Mouse (Mus musculus) macrophage (primary cell): ENCODE measurements around the gene Igf1r. TPM values are rescaled to one million over a fixed set of nuclear protein-coding genes. Genes with fewer than 3 reads are reported as not detected.

ENCODE experiments used
- H3K27ac ChIP-seq: fragments of 350-480 bp; formaldehyde crosslinking; 2 replicates; pipeline ENCODE4 v1.9.0; 2021
- H3K36me3 ChIP-seq: fragments of 350-480 bp; formaldehyde crosslinking; 2 replicates; pipeline ENCODE4 v1.9.0; 2021; ENCODE audit errors: inconsistent target
- H3K4me3 ChIP-seq: fragments of 350-480 bp; formaldehyde crosslinking; 2 replicates; pipeline ENCODE4 v1.9.0; 2021; ENCODE audit errors: inconsistent target
- H3K79me2 ChIP-seq: fragments of 350-480 bp; formaldehyde crosslinking; 2 replicates; pipeline ENCODE4 v1.9.0; 2021; ENCODE audit errors: inconsistent target
- WGBS: methylation state at CpG from one replicate; pipeline ENCODE4 v1.1.7; 2026; ENCODE audit warnings: inconsistent platforms; ENCODE audit not compliant: missing documents; 5-methylcytosine and 5-hydroxymethylcytosine counted together
- polyA plus RNA-seq: library from polyadenylated mRNA; stranded (reverse); fragments of 250-400 nt; gene quantifications from 3 replicates; pipeline ENCODE4 v1.2.4, GENCODE M21; 2018; ENCODE audit warnings: inconsistent platforms

The Igf1r gene
- polyA plus RNA-seq, 1 experiment from 2014 or later = 3.2 TPM

DNA sequence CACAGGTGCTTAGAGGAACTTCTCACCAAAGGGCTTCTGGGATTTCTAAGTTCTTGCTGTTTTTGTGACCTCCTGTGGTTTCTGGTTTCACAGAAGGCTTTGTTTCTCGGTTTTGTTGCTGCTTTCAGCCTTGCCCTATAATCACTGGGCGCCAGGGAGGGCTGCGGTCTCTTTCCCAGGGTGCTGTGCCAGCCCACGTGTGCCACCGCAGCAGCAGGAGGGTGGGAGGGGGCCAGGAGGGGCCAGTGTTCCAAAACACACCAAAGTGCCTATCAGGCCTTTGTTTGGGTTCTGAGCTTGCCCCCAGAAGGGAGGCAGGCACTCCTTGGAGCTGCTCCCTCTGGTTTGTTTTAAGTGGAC lies 110.2 kb downstream of the Igf1r start:
- WGBS = 36% methylated on average over 5 of the region's 5 CpGs
- Histone ChIP-seq H3K79me2 (no peaks in the 10 kb centered on the region), H3K4me3 (no peak overlapping the region)

DNA sequence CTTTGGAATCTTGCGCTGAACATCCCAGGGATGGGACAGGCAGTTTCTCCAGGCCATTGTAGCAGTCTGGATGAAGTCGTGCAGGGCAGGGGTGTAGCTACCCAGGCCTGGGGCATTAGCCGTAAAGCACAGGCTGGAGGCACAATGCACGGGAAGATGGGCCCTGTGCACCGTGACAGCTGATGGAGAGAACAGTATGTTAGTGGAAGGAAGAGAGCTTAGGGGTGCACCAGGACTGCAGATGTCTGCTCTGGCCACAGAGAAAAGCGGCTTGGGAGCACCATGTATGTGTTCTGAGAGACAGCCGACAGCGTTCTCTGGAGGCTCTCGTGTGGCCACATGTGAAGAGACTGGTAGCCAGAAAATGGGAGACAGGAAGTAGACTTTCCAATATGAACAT lies 111.1 kb downstream of the Igf1r start:
- H3K79me2 ChIP-seq = no peaks in the 10 kb centered on the region
- H3K27ac ChIP-seq = no peak overlapping the region
- H3K4me3 ChIP-seq = no peak overlapping the region
- no peaks in the 10 kb centered on the region for H3K36me3 ChIP-seq
- WGBS = 94% methylated on average over 9 of the region's 9 CpGs

More for the DNA sequence above, 110.2 kb downstream of the Igf1r start:
- no peak overlapping the region for H3K27ac ChIP-seq
- no peaks in the 10 kb centered on the region for H3K36me3 ChIP-seq

- 93% methylated on average over 8 of the region's 8 CpGs for WGBS
These were observed 111.5 kb downstream of the Igf1r start for GRCm38 (mm10) chr7:68064120-68064519.

DNA sequence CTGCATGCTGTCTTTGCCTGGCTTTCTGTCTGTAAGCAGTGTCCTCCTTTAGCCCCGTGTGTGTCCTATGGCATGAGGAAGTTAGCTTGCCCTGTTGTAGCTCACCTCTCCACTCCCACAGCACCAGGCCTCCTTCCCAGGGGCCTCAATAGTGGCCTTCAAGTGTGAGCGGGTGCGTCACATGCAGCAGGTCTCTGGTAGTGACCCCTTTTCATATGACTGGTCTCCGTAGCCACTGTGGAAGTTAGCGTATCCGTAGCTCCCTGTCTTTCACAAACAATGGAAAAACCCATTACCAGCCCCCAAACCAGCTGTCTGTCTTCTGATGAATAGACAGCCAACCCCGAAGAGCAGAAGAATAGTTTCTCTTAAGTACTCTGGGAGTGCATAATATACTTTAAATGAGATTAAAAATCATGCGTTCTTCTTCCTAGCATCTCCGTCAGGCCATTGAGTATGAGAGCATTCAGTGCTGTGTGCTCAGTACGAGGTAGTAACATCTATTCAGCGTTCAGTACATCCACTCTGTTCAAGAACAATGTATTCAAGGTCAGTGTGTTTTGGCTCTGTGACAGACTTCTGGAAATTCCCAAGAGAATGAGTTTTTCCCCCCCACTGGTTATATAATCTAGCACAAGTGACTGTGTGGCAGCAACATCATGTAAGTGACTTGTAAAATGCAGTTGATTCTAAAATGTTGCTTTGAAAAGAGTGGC lies 112.2 kb downstream of the Igf1r start:
- Histone ChIP-seq H3K4me3 (no peak overlapping the region), H3K36me3 (no peaks in the 10 kb centered on the region), H3K79me2 (no peaks in the 10 kb centered on the region), H3K27ac (no peak overlapping the region)
- WGBS = 83% methylated on average over 11 of the region's 11 CpGs

More at GRCm38 (mm10) chr7:68064120-68064519, 111.5 kb downstream of the Igf1r start:
- H3K4me3 ChIP-seq = no peak overlapping the region
- no peak overlapping the region for H3K27ac ChIP-seq
- H3K79me2 ChIP-seq = no peaks in the 10 kb centered on the region
- H3K36me3 ChIP-seq = no peaks in the 10 kb centered on the region

- Histone ChIP-seq H3K27ac (no peak overlapping the region), H3K79me2 (no peaks in the 10 kb centered on the region), H3K36me3 (no peaks in the 10 kb centered on the region), H3K4me3 (no peak overlapping the region)
- WGBS = 84% methylated on average over 6 of the region's 6 CpGs
These were observed 113.3 kb downstream of the Igf1r start for GRCm38 (mm10) chr7:68065904-68066303.

- Histone ChIP-seq H3K79me2 (no peaks in the 10 kb centered on the region), H3K4me3 (no peak overlapping the region), H3K27ac (no peak overlapping the region), H3K36me3 (no peaks in the 10 kb centered on the region)
- 98% methylated on average over 4 of the region's 4 CpGs for WGBS
These were observed 114.7 kb downstream of the Igf1r start for GRCm38 (mm10) chr7:68067321-68067720.

DNA sequence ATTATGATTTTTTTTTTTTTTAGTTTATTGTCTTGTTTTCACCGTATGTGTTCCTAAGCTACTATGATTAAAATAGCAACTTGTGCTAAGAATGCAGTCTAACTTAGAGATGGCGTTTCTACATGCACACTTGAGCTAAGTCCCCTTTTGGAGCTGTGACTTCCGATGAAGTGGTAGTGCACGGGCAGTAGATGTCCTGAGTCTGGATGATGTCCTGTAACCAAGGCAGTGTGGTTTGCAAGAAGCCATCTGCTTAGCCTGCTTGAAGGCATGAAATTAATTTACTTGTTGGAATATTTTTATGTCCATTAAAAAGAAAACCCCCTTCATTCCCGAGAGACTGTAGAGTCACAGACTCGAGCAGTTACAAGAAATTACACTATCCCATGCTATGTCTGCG lies 116.7 kb downstream of the Igf1r start:
- H3K4me3 ChIP-seq = no peak overlapping the region
- 96% methylated on average over 7 of the region's 7 CpGs for WGBS
- no peak overlapping the region for H3K27ac ChIP-seq
- no peaks in the 10 kb centered on the region for H3K79me2 ChIP-seq
- no peaks in the 10 kb centered on the region for H3K36me3 ChIP-seq

DNA sequence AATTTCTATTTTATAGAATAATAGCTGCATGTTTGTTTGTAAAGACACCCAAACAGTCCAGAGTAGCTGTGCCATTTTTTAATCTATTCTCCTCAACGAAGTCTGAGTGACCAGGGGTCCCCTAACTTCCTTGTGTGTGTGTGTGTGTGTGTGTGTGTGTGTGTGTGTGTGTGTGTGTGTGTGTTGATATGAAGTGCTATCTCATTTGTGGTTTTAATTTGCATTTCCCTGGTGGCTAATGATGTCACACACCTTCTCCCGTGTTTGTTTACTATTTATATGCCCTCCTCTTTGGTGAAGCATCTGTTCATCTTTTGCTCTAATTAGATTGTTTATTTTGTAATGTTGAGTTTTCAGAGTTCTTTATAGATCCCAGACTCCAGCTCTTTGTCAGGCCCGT lies 117.4 kb downstream of the Igf1r start:
- no peaks in the 10 kb centered on the region for H3K79me2 ChIP-seq
- H3K4me3 ChIP-seq = no peak overlapping the region; the same call in 1 of the 2 replicates
- H3K36me3 ChIP-seq = no peaks in the 10 kb centered on the region
- H3K27ac ChIP-seq = no peak overlapping the region
- 21% methylated on average over 3 of the region's 3 CpGs for WGBS

DNA sequence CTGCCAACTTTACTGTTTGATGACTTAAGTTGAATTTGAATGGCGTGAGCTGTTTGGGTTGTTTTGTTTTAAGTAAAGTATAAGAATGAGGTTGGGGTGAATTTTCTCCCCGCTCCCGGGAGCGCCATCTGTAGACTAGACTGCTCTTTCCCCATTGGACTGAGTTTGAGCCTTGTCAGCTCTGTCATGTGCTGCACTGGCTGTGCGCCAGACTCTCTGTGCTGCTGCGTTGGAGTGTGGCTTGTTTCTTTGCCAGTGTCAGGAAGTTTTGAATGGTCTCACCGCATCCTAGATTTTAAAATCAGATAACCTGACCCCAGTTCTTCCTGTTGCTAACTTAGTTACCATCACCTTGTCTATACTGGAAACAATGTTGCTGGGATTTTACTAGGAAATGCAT lies 118.0 kb downstream of the Igf1r start:
- Histone ChIP-seq H3K4me3 (no peak overlapping the region; the same call in 1 of the 2 replicates), H3K36me3 (no peaks in the 10 kb centered on the region), H3K27ac (no peak overlapping the region), H3K79me2 (no peaks in the 10 kb centered on the region)
- 11% methylated on average over 7 of the region's 7 CpGs for WGBS

GRCm38 (mm10) chr7:68071050-68071449 lies 118.4 kb downstream of the Igf1r start:
- Histone ChIP-seq H3K79me2 (no peaks in the 10 kb centered on the region), H3K4me3 (no peak overlapping the region), H3K27ac (no peak overlapping the region), H3K36me3 (no peaks in the 10 kb centered on the region)
- 90% methylated on average over 3 of the region's 3 CpGs for WGBS

- 92% methylated on average over 11 of the region's 11 CpGs for WGBS
- Histone ChIP-seq H3K79me2 (no peaks in the 10 kb centered on the region), H3K4me3 (no peak overlapping the region)
These were observed 119.1 kb downstream of the Igf1r start for GRCm38 (mm10) chr7:68071749-68072148.

DNA sequence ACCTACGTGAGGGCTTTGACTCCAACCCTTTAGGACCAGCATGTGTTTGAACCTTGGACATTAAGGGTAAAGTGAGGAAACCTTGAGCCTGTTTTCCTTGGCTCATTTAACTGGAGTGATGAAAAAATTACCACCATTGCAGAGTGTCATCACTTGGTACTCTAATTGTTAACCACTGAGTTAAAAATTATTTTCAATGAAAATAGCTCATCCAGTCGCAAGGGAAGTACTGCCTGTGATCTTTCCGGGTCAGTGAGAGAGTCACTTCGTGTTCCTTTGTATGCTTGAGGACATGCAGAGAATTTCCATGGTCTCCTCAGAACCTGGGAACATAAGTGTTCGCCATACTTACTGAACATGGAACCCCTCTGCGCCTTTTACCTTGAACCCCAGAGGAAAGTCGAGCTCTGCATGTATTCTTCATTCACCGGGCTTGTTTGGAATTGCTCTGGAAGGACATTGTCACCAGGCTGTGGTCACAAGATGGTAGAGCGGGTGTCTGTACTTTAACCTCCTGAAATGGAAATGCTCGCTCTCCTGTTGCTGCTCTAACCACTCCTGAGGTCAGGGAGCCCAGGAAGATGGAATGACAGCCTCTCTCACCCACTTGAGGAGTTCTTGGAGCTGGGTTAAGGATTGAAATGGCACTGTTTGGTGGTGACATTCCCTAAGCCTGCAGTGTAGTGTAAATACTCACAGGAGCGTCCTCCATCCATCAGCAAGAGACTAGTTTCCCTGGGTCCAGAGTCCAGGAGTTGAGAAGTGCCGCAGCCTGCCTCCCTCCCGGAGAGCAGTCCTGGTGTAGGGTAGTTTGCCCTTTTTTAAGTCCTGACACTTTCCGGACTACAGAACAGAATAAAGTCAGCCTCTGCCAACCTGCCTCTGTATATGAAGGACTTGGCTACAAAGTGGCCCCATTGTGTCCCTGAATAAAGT lies 120.2 kb downstream of the Igf1r start:
- Histone ChIP-seq H3K27ac (no peak overlapping the region), H3K79me2 (no peaks in the 10 kb centered on the region), H3K36me3 (no peaks in the 10 kb centered on the region), H3K4me3 (no peak overlapping the region)
- WGBS = 92% methylated on average over 13 of the region's 14 CpGs

More at GRCm38 (mm10) chr7:68071749-68072148, 119.1 kb downstream of the Igf1r start:
- Histone ChIP-seq H3K27ac (no peak overlapping the region), H3K36me3 (no peaks in the 10 kb centered on the region)

- no peak overlapping the region for H3K4me3 ChIP-seq
- 34% methylated on average over 8 of the region's 8 CpGs for WGBS
- no peaks in the 10 kb centered on the region for H3K79me2 ChIP-seq
- no peak overlapping the region for H3K27ac ChIP-seq
- no peaks in the 10 kb centered on the region for H3K36me3 ChIP-seq
These were observed 120.8 kb downstream of the Igf1r start for GRCm38 (mm10) chr7:68073460-68073806.

- no peak overlapping the region for H3K27ac ChIP-seq
- 92% methylated on average over 11 of the region's 11 CpGs for WGBS
- no peaks in the 10 kb centered on the region for H3K79me2 ChIP-seq
- H3K36me3 ChIP-seq = no peaks in the 10 kb centered on the region
- no peak overlapping the region for H3K4me3 ChIP-seq
These were observed 122.1 kb downstream of the Igf1r start for GRCm38 (mm10) chr7:68074748-68075147.

DNA sequence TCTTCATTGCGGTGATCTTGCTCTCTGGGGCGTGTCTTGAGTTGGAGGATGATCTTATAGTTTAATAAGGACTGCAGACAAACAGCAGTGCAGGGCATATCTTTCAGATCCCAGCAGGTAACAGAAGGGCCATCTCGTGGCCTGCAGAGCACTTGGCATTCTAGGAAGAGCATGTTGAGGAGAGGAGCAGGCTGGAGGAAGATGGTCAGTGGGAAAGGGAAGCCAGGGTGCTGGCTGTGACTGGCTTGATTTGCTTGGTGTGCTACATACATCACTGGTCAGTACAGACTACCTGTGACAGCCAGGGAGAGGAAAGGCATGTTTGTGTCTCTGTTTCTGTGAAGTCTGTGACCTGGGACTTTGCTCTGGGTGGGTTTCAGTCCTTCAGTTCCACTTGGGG lies 122.8 kb downstream of the Igf1r start:
- H3K4me3 ChIP-seq = no peak overlapping the region
- no peaks in the 10 kb centered on the region for H3K36me3 ChIP-seq
- WGBS = 92% methylated on average over 3 of the region's 3 CpGs
- H3K27ac ChIP-seq = no peak overlapping the region
- H3K79me2 ChIP-seq = no peaks in the 10 kb centered on the region
